Mouse (Mus musculus): ENCODE data around the gene Runx3. TPM values are rescaled to one million over a fixed set of nuclear protein-coding genes. Genes with fewer than 3 reads are reported as not detected.

Runx3 gene
- total and polyA plus RNA-seq, 2 experiments from 2014 or later: not detected

DNA sequence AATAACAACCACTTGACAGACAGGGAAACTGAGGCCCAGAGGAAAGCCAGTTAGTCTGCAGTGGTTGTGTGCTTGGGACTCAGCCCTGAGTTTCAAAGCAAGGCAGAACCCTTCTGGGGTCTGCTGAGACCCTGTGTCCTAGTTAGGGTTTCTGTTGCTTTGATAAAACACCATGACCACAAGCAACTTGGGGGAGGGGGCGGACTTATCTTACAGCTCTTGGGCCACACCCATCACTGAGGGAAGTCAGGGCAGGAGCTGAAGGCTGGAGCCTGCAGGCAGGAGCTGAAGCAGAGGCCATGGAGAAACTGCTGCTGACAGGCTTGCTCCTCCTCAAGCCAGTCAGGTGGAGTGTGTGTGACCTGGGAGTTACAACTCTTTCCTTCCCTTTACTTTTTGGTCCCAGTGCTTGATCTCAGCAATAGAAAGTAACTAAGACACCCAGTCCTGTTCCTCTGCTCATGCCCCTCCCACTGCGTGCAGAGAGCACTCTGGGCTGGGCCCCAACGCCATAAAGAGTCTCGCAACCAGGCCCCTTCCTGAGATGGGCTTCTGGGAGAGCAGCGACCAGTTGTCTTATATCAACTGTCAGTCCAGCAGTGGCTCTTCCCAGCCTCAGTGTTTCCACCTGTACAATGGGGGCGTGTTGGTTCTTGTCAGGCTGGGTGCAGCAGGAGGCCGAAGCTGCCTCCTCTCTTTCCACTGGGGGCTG is 47.5 kb downstream of the Runx3 start:
- no peak for TF ChIP-seq CTCF (IDR thresholded peaks at IDR 0.05)
- H3K27ac ChIP-seq (ENCODE audit: low read depth, low read length): no peak overlapping the region
- H3K9ac ChIP-seq (replicated peaks; ENCODE audit: low read length, poor library complexity, severe bottlenecking): no peak overlapping the region
- H3K4me2 ChIP-seq (ENCODE audit: low read depth, low read length, poor library complexity, severe bottlenecking): no peak overlapping the region
- no peak overlapping the region for H3K4me3 ChIP-seq (ENCODE audit: low read depth, low read length)
- no peaks in the 10 kb centered on the region for H3K36me3 ChIP-seq (ENCODE audit: insufficient read depth, low read length)
- H3K4me1 ChIP-seq (ENCODE audit: insufficient read depth, low read length): no peaks in the 10 kb centered on the region
- H3K27me3 ChIP-seq (ENCODE audit: insufficient read depth, low read length): peaks cover 34% of the 10 kb centered on the region
- DNase-seq (ENCODE audit: low spot score): no peak
- H3K9me3 ChIP-seq (ENCODE audit: low read length): no peaks in the 10 kb centered on the region
- no peak for ATAC-seq (ENCODE audit: low FRiP score)
- WGBS: 59% methylated on average over 7 of the region's 7 CpGs

DNA sequence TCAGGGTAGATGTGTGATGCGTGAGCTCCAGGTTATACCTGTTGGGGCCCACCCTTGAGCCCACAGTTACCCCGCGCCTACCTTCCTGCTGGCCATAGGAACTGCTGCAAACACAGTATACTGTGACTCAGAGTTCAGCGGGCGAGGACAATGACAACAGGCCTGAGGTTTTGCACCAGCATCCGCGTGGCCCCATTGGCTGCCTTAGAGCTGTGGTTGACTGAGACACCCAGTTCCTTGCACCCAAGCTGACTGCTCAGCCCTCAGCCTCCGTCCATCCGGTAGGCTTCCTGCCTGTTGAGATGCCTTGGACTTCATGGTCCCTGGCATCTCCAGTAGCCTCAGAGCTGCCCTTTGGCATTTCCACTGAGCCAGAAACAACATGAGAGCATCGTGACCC is 48.6 kb downstream of the Runx3 start:
- WGBS: 76% methylated on average over 10 of the region's 10 CpGs

DNA sequence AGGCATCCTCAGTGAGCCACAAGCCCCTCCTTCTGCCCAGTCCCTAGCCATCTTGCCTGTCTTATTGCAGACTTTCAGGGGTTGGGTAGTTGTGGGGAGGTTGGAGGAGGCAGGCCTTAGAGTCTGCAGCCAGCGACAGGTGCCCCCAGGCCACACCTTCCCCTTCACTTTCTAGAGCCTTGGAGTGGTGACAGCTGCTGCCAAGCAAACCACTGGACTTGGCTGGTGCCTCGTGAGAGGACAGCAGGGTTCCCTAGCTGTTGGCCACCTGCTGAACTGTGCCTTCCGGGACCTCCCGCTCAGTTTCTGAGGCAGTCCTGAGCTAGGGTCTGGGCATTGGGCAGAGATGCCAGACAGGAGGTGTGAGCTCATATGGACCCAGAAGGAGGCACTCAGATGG is 49.0 kb downstream of the Runx3 start:
- Histone ChIP-seq H3K9me3 (ENCODE audit: low read length) (no peaks in the 10 kb centered on the region), H3K27ac (ENCODE audit: low read depth, low read length) (no peak overlapping the region), H3K27me3 (ENCODE audit: insufficient read depth, low read length) (peaks cover 42% of the 10 kb centered on the region), H3K4me3 (ENCODE audit: low read depth, low read length) (no peak overlapping the region), H3K4me1 (ENCODE audit: insufficient read depth, low read length) (no peaks in the 10 kb centered on the region), H3K9ac (replicated peaks; ENCODE audit: low read length, poor library complexity, severe bottlenecking) (no peak overlapping the region), H3K36me3 (ENCODE audit: insufficient read depth, low read length) (no peaks in the 10 kb centered on the region), H3K4me2 (ENCODE audit: low read depth, low read length, poor library complexity, severe bottlenecking) (no peak overlapping the region)
- TF ChIP-seq CTCF (IDR thresholded peaks at IDR 0.05): no peak
- no peak for ATAC-seq (ENCODE audit: low FRiP score)
- no peak for DNase-seq (ENCODE audit: low spot score)
- 59% methylated on average over 4 of the region's 4 CpGs for WGBS

More for the DNA sequence above, 48.6 kb downstream of the Runx3 start:
- no peak for TF ChIP-seq CTCF (IDR thresholded peaks at IDR 0.05)
- Histone ChIP-seq H3K9me3 (ENCODE audit: low read length) (no peaks in the 10 kb centered on the region), H3K9ac (replicated peaks; ENCODE audit: low read length, poor library complexity, severe bottlenecking) (no peak overlapping the region), H3K27me3 (ENCODE audit: insufficient read depth, low read length) (peaks cover 39% of the 10 kb centered on the region), H3K4me3 (ENCODE audit: low read depth, low read length) (no peak overlapping the region), H3K4me2 (ENCODE audit: low read depth, low read length, poor library complexity, severe bottlenecking) (no peak overlapping the region), H3K4me1 (ENCODE audit: insufficient read depth, low read length) (no peaks in the 10 kb centered on the region), H3K36me3 (ENCODE audit: insufficient read depth, low read length) (no peaks in the 10 kb centered on the region), H3K27ac (ENCODE audit: low read depth, low read length) (no peak overlapping the region)
- no peak for ATAC-seq (ENCODE audit: low FRiP score)
- DNase-seq (ENCODE audit: low spot score): no peak

DNA sequence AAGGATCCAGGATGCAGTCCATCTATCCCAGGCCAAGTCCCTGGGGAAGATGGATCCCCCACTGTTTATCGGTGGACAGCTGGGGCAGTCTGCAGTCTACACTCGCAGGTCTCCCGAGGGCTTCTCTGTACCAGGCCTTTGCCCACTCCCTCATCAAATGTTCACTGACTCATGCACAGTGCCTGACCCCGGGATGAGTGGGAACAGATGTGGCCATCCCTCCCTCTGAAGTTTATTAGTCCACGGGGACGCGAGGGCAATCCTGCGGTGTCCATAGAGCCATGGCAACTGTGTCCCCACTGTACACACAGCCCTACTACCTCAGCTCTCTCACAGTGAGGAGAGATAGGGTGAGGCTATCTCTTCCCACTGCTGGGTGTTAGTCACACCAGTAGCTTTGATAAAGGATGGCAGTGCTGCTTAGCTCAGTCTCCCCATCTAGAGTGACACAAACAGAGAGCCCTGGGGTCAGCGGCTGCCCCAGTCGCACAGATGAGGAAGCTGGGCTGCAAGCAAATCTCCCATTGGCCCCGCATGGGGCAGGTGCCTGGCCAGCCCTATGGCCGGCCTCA is 50.9 kb downstream of the Runx3 start:
- H3K4me1 ChIP-seq (ENCODE audit: insufficient read depth, low read length): no peaks in the 10 kb centered on the region
- no peak for TF ChIP-seq CTCF (IDR thresholded peaks at IDR 0.05)
- H3K9ac ChIP-seq (replicated peaks; ENCODE audit: low read length, poor library complexity, severe bottlenecking): no peak overlapping the region
- no peaks in the 10 kb centered on the region for H3K9me3 ChIP-seq (ENCODE audit: low read length)
- 81% methylated on average over 12 of the region's 12 CpGs for WGBS
- H3K27me3 ChIP-seq (ENCODE audit: insufficient read depth, low read length): peaks cover 31% of the 10 kb centered on the region
- DNase-seq (ENCODE audit: low spot score) (no peak), ATAC-seq (ENCODE audit: low FRiP score) (no peak)
- H3K4me2 ChIP-seq (ENCODE audit: low read depth, low read length, poor library complexity, severe bottlenecking): no peak overlapping the region
- no peak overlapping the region for H3K27ac ChIP-seq (ENCODE audit: low read depth, low read length)
- H3K36me3 ChIP-seq (ENCODE audit: insufficient read depth, low read length): no peaks in the 10 kb centered on the region
- no peak overlapping the region for H3K4me3 ChIP-seq (ENCODE audit: low read depth, low read length)

DNA sequence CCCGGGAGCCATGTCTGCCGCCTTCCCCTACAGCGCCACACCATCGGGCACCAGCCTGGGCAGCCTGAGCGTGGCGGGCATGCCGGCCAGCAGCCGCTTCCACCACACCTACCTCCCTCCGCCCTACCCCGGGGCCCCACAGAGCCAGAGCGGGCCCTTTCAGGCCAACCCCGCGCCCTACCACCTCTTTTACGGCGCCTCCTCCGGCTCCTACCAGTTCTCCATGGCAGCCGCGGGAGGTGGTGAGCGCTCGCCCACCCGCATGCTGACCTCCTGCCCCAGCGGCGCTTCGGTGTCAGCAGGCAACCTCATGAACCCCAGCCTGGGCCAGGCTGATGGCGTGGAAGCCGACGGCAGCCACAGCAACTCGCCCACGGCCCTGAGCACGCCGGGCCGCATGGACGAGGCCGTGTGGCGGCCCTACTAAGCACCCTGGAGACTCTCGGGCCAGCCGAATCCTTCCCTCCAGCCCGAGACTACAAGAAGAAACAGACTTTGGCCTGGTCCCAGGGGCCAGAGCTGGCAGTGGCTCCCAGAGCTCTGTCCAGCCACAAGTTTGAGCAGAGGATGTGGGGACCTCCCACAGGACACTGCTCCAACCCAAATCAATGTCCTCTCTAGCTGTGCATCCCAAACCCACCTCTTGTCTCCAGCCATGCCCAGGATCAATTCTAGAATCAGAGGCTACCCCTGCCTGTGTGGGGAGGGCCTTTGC is 55.1 kb downstream of the Runx3 start:
- Histone ChIP-seq H3K4me2 (ENCODE audit: low read depth, low read length, poor library complexity, severe bottlenecking) (peak overlapping the region; percentile 48), H3K9me3 (ENCODE audit: low read length) (no peaks in the 10 kb centered on the region), H3K4me1 (ENCODE audit: insufficient read depth, low read length) (no peaks in the 10 kb centered on the region), H3K36me3 (ENCODE audit: insufficient read depth, low read length) (no peaks in the 10 kb centered on the region), H3K4me3 (ENCODE audit: low read depth, low read length) (peak overlapping the region; percentile 24), H3K9ac (replicated peaks; ENCODE audit: low read length, poor library complexity, severe bottlenecking) (no peak overlapping the region), H3K27me3 (ENCODE audit: insufficient read depth, low read length) (peaks cover 14% of the 10 kb centered on the region), H3K27ac (ENCODE audit: low read depth, low read length) (no peak overlapping the region)
- no peak for DNase-seq (ENCODE audit: low spot score)
- ATAC-seq (ENCODE audit: low FRiP score): no peak
- 7% methylated on average over 38 of the region's 38 CpGs for WGBS
- no peak for TF ChIP-seq CTCF (IDR thresholded peaks at IDR 0.05)

DNA sequence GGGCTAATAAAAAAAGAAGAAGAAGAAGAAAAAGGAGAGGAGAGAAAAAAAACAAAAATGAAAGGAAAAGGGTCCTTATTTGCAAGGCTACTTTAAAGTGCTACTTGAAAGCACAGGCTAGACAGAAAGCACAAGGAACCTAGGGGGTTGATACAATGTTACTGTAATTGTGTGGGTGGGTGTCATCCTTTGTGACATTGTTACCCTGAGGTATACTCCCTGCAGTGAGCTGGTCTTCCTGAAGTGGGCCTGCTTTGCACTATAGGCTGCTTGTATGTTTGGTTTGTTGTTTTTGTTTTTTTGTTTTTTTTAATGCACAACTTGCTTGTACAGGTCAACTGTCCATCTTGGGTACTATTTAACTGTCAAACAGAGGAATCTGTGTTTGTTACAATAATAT is 57.1 kb downstream of the Runx3 start:
- Histone ChIP-seq H3K4me2 (ENCODE audit: low read depth, low read length, poor library complexity, severe bottlenecking) (no peak overlapping the region), H3K9me3 (ENCODE audit: low read length) (no peaks in the 10 kb centered on the region), H3K36me3 (ENCODE audit: insufficient read depth, low read length) (no peaks in the 10 kb centered on the region), H3K27ac (ENCODE audit: low read depth, low read length) (no peak overlapping the region), H3K4me3 (ENCODE audit: low read depth, low read length) (no peak overlapping the region), H3K27me3 (ENCODE audit: insufficient read depth, low read length) (peaks cover 14% of the 10 kb centered on the region), H3K4me1 (ENCODE audit: insufficient read depth, low read length) (no peaks in the 10 kb centered on the region), H3K9ac (replicated peaks; ENCODE audit: low read length, poor library complexity, severe bottlenecking) (no peak overlapping the region)
- DNase-seq (ENCODE audit: low spot score) (no peak), ATAC-seq (ENCODE audit: low FRiP score) (no peak)
- no peak for TF ChIP-seq CTCF (IDR thresholded peaks at IDR 0.05)

Measured in midbrain, postnatal 0 days (tissue).